Mouse (Mus musculus) heart, embryonic 16.5 days (tissue): ENCODE measurements around the gene Tln2. TPM values are rescaled to one million over a fixed set of nuclear protein-coding genes. Genes with fewer than 3 reads are reported as not detected.

Experiments
- ATAC-seq: fragments of 200-750 bp; cut with Nextera tagmentation; replicated peaks from 2 replicates; pipeline ENCODE4 v1.8.0; 2017; ENCODE audit warnings: moderate number of reproducible peaks; ENCODE audit not compliant: insufficient read depth, low FRiP score; ENCODE audit errors: extremely low read depth
- H3K27ac ChIP-seq: fragments of 300-500 bp; sonication (generic); 2 replicates; pipeline ENCODE4 v1.5.1; 2014; ENCODE audit warnings: mild to moderate bottlenecking, low read length, control low read depth, moderate library complexity
- H3K27me3 ChIP-seq: fragments of 300-500 bp; sonication (generic); 2 replicates; pipeline ENCODE4 v1.6.1; 2014; ENCODE audit warnings: low read length, mixed read lengths; ENCODE audit not compliant: control insufficient read depth, insufficient read depth
- H3K36me3 ChIP-seq: fragments of 300-500 bp; sonication (generic); 2 replicates; pipeline ENCODE4 v1.6.1; 2014; ENCODE audit not compliant: control insufficient read depth, insufficient read depth
- H3K4me1 ChIP-seq: fragments of 300-500 bp; sonication (generic); 2 replicates; pipeline ENCODE4 v1.6.1; 2014; ENCODE audit warnings: low read length, mixed read lengths; ENCODE audit not compliant: control insufficient read depth, insufficient read depth
- H3K4me2 ChIP-seq: fragments of 300-500 bp; sonication (generic); 2 replicates; pipeline ENCODE4 v1.6.1; 2014; ENCODE audit warnings: low read depth, mild to moderate bottlenecking, control low read depth, low read length
- H3K4me3 ChIP-seq: fragments of 300-500 bp; sonication (generic); 2 replicates; pipeline ENCODE4 v1.5.1; 2014; ENCODE audit warnings: mild to moderate bottlenecking, control low read depth, low read length
- H3K9ac ChIP-seq: fragments of 300-500 bp; sonication (generic); 2 replicates; pipeline ENCODE4 v1.6.1; 2014; ENCODE audit warnings: low read length, control low read depth
- H3K9me3 ChIP-seq: fragments of 300-500 bp; sonication (generic); replicated peaks from 2 replicates; pipeline ENCODE4 v1.6.1; 2016; ENCODE audit warnings: low read length; ENCODE audit not compliant: control insufficient read depth
- WGBS: fragments of 180-500 bp; shearing (Covaris S2); extraction: QIAGEN DNeasy Blood & Tissue Kit; methylation state at CpG from one replicate; pipeline ENCODE4 v1.1.7; 2014; 5-methylcytosine and 5-hydroxymethylcytosine counted together
- polyA plus RNA-seq: library from polyadenylated mRNA; unstranded; fragments of >200 nt; fragmentation: Nextera tagmentation; extraction: Ambion mirVana; gene quantifications from 2 replicates; pipeline ENCODE4 v1.2.1, GENCODE M21; 2015

The Tln2 gene
- polyA plus RNA-seq, 1 experiment from 2014 or later, result 51.5 TPM

DNA sequence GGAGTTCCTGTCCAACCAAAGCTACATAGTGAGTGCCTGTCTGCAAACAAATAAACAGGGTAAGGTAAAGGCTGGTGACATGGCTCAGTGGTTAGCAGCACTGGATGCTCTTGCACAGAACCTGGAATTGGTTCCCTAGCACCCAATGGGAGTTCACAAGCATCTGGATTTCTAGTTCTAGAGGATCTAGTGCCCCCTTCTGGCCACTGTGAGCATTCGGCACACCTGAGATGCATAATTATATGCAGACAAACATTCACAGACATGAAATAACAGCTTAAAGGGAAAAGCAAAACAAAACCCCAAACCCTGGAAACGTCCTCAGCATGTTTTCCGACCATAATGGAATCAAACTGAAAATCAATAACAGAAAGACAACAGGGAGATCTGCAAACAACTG is 191.4 kb downstream of the Tln2 start:
- Histone ChIP-seq H3K27ac (no peak overlapping the region), H3K4me3 (no peak overlapping the region), H3K4me1 (no peaks in the 10 kb centered on the region), H3K27me3 (no peaks in the 10 kb centered on the region), H3K4me2 (no peak overlapping the region), H3K36me3 (peaks cover 27% of the 10 kb centered on the region), H3K9ac (no peak overlapping the region), H3K9me3 (0 out of 2 replicates have a peak, but pooled peaks cover 4% of the 10 kb centered on the region)
- WGBS, result 92% methylated on average over 3 of the region's 3 CpGs
- ATAC-seq, result no peak

GRCm38 (mm10) chr9:67362511-67362910 is 197.0 kb downstream of the Tln2 start:
- no peaks in the 10 kb centered on the region for H3K9me3 ChIP-seq
- no peak for ATAC-seq
- no peak overlapping the region for H3K27ac ChIP-seq
- H3K9ac ChIP-seq, result no peak overlapping the region
- no peaks in the 10 kb centered on the region for H3K27me3 ChIP-seq
- no peak overlapping the region for H3K4me3 ChIP-seq
- peaks cover 21% of the 10 kb centered on the region for H3K36me3 ChIP-seq
- no peak overlapping the region for H3K4me2 ChIP-seq
- 83% methylated on average over 10 of the region's 10 CpGs for WGBS
- H3K4me1 ChIP-seq, result peaks cover 4% of the 10 kb centered on the region; the same call in 1 of the 2 replicates

DNA sequence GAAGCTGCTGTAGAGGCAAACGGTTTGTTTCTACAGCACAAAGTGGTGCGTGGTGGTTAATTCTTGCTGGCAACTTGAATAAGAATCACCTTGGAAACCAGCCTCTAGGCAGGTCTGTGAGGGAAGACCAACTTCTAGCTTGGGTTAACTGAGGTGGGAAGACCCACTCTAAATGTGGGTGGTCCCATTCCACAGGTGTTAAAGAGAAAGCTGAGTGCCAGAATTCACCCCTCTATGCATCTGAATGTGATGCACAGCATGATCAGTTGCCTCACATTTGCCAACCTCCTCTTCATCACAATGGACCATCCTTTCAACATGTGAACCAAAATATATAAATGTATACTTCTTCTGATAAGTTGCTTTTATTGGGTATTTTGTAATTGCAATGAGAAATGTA is 197.4 kb downstream of the Tln2 start:
- H3K36me3 ChIP-seq, result peaks cover 25% of the 10 kb centered on the region
- no peak overlapping the region for H3K4me2 ChIP-seq
- no peaks in the 10 kb centered on the region for H3K27me3 ChIP-seq
- WGBS, result 86% methylated on average over 2 of the region's 2 CpGs
- no peak for ATAC-seq
- H3K9ac ChIP-seq, result no peak overlapping the region
- no peak overlapping the region for H3K27ac ChIP-seq
- H3K4me3 ChIP-seq, result no peak overlapping the region
- no peaks in the 10 kb centered on the region for H3K9me3 ChIP-seq
- peaks cover 4% of the 10 kb centered on the region; the same call in 1 of the 2 replicates for H3K4me1 ChIP-seq

DNA sequence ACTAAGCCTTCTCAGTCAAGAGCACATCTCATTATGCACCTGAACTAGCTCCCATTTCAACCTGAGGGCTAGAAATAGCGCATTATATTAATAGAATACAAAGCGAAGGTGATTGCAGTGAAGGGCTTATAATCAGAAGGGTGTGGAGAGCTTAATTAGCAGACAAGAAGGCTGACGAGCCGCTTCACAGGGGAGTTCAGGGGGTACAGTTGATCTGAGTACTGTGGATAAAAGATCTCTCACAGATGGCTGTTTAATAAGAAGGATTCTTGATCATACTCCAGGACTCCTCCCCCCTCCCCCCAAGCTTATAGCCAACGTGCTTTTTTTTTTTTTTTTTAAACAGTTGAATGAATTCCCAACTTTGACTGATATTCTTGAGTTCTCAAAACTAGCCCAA is 198.0 kb downstream of the Tln2 start:
- Histone ChIP-seq H3K27ac (no peak overlapping the region), H3K4me2 (no peak overlapping the region), H3K9ac (no peak overlapping the region), H3K36me3 (peaks cover 22% of the 10 kb centered on the region), H3K9me3 (no peaks in the 10 kb centered on the region), H3K27me3 (no peaks in the 10 kb centered on the region), H3K4me1 (peaks cover 4% of the 10 kb centered on the region; the same call in 1 of the 2 replicates), H3K4me3 (no peak overlapping the region)
- ATAC-seq, result no peak
- 54% methylated on average over 5 of the region's 5 CpGs for WGBS

DNA sequence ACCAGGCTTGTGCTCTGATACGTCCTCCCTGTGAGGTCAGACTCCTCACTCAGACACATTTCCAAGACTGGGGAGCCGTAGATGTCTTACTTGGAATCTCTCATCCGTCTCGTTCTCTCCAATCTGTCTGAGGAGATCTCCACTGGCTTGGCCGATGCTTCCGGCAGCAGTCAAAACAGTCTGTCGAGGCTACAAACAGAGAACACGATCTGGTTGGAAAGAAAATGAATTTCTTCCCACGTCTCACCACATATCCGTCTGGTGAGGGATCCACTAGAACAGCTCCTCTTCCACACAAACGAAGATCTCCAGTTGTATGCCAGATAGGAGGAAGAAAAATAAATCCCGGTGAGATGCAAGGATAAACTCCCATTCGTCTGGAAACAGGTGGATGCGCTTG is 205.1 kb downstream of the Tln2 start:
- WGBS, result 87% methylated on average over 14 of the region's 14 CpGs

DNA sequence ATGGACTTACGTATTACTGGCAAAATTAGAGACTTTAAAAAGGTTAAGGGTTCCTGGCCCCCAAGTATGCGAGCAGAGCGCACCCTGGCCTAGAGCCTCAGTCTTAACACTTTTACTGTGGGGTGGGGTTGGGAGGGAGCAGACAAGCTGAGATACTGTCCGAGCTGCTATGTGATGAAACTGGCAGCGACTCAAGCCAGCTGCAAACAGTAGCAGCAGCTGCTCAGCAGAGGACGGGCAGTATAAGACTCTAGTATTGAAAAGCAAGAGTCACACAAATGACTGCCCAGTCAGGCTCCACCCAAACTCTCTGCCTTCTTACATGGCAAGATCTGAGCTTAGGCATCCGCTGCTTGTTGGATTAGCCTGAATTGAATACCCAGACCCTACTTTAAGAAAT is 206.1 kb downstream of the Tln2 start:
- ATAC-seq, result no peak; the same call in 1 of the 2 replicates
- no peak overlapping the region for H3K9ac ChIP-seq
- 55% methylated on average over 7 of the region's 7 CpGs for WGBS
- H3K9me3 ChIP-seq, result no peaks in the 10 kb centered on the region
- H3K27me3 ChIP-seq, result no peaks in the 10 kb centered on the region
- no peak overlapping the region for H3K4me2 ChIP-seq
- H3K4me3 ChIP-seq, result no peak overlapping the region
- no peak overlapping the region for H3K27ac ChIP-seq
- peaks cover 12% of the 10 kb centered on the region for H3K36me3 ChIP-seq
- H3K4me1 ChIP-seq, result no peaks in the 10 kb centered on the region

More for the DNA sequence above, 205.1 kb downstream of the Tln2 start:
- no peaks in the 10 kb centered on the region for H3K9me3 ChIP-seq
- H3K4me2 ChIP-seq, result no peak overlapping the region
- no peaks in the 10 kb centered on the region for H3K4me1 ChIP-seq
- no peaks in the 10 kb centered on the region for H3K27me3 ChIP-seq
- H3K36me3 ChIP-seq, result peaks cover 12% of the 10 kb centered on the region
- no peak overlapping the region for H3K4me3 ChIP-seq
- no peak overlapping the region for H3K9ac ChIP-seq
- ATAC-seq, result no peak
- H3K27ac ChIP-seq, result no peak overlapping the region

DNA sequence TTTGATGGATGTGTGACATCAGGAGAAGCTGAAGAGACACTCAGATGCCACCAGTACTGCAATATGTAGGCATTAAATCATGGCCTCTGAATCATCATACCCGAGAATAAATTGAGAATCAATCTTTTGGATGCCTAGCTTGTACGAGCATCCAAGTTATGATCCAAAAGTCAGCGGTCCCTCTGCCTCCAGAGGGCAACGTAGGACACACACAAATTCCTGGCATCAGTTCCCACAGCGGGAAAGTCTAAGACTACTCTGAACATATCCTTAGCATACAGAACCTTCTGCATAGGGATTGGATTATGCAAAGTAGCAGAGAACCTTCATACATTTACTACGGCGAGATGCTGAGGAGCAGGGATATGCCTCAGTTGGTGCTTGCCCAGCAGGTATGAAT is 210.5 kb downstream of the Tln2 start:
- ATAC-seq, result no peak
- Histone ChIP-seq H3K4me2 (no peak overlapping the region), H3K36me3 (peaks cover 2% of the 10 kb centered on the region), H3K4me1 (no peaks in the 10 kb centered on the region), H3K27ac (no peak overlapping the region), H3K4me3 (no peak overlapping the region), H3K27me3 (no peaks in the 10 kb centered on the region), H3K9me3 (no peaks in the 10 kb centered on the region), H3K9ac (no peak overlapping the region)
- 84% methylated on average over 7 of the region's 7 CpGs for WGBS

DNA sequence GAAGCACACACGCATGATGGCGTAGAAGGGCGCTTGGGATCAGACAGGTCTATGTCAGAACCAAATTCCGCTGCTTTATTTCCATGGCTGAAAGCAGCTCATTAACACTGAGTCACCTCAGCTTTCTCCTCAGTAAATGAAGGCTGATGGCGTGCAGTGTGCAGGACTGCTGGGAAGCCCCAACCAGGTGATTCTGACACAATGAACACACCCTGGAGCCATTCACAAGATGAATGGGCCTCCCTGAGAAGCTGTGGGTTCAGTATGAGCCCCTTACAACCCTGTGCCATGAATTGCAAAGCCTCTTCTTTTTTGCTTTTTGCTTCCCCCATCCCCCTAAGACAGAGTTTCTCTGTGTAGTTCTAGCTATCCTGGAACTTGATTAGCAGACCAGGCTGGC is 212.3 kb downstream of the Tln2 start:
- ATAC-seq, result no peak
- 94% methylated on average over 5 of the region's 5 CpGs for WGBS
- Histone ChIP-seq H3K9ac (no peak overlapping the region), H3K9me3 (no peaks in the 10 kb centered on the region), H3K4me3 (no peak overlapping the region), H3K36me3 (peaks cover 10% of the 10 kb centered on the region), H3K4me2 (no peak overlapping the region), H3K27me3 (no peaks in the 10 kb centered on the region), H3K4me1 (no peaks in the 10 kb centered on the region), H3K27ac (no peak overlapping the region)

GRCm38 (mm10) chr9:67331281-67331680 is 228.2 kb downstream of the Tln2 start:
- Histone ChIP-seq H3K9ac (no peak overlapping the region), H3K9me3 (no peaks in the 10 kb centered on the region), H3K4me3 (no peak overlapping the region), H3K4me1 (no peaks in the 10 kb centered on the region), H3K36me3 (peaks cover 8% of the 10 kb centered on the region), H3K27me3 (no peaks in the 10 kb centered on the region), H3K27ac (no peak overlapping the region), H3K4me2 (no peak overlapping the region)
- ATAC-seq, result no peak
- WGBS, result 88% methylated on average over 3 of the region's 3 CpGs

DNA sequence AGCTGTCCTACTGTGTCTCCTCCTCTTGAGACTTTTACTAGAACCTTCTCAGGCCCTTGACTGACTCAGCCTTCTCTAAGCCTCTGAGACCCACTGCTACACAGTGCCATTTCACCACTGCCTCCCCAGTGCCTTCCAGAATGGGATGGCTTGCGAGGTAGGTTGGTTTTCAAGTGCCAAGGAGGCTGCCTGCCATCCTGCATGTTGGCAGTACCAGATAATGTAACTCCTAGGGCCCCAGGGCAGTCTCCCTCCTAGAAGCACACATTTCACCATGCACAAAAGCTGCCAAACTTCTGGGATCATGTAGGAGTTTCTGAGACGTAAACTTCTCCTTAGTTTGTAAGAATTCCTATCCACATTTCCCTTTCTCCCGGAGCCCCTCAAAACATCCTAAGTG is 231.1 kb downstream of the Tln2 start:
- Histone ChIP-seq H3K4me2 (no peak overlapping the region), H3K9me3 (no peaks in the 10 kb centered on the region), H3K9ac (no peak overlapping the region), H3K36me3 (no peaks in the 10 kb centered on the region), H3K27me3 (no peaks in the 10 kb centered on the region), H3K4me1 (no peaks in the 10 kb centered on the region), H3K27ac (no peak overlapping the region), H3K4me3 (no peak overlapping the region)
- 78% methylated on average over 3 of the region's 3 CpGs for WGBS
- no peak for ATAC-seq
